Mouse (Mus musculus) layer of hippocampus, adult 11-12 months (tissue): ENCODE measurements around the gene Arhgap35.

Experiments used
- DNase-seq: peaks from one replicate; pipeline ENCODE4 v3.0.0; 2022; ENCODE audit warnings: low spot score

The Arhgap35 gene

GRCm38 (mm10) chr7:16465568-16465967 is 149.2 kb downstream of the Arhgap35 start:
- no peak for DNase-seq

- DNase-seq, result peak; percentile 70
Measured at GRCm38 (mm10) chr7:16465160-16465559, 149.6 kb downstream of the Arhgap35 start.

GRCm38 (mm10) chr7:16463214-16463613 is 151.6 kb downstream of the Arhgap35 start:
- peak; percentile 81 for DNase-seq

- no peak for DNase-seq
Measured at GRCm38 (mm10) chr7:16461705-16462104, 153.1 kb downstream of the Arhgap35 start.

GRCm38 (mm10) chr7:16461151-16461550 is 153.6 kb downstream of the Arhgap35 start:
- no peak for DNase-seq

- DNase-seq, result no peak
Measured at GRCm38 (mm10) chr7:16460566-16460965, 154.2 kb downstream of the Arhgap35 start.

GRCm38 (mm10) chr7:16456289-16456688 is 158.5 kb downstream of the Arhgap35 start:
- DNase-seq, result no peak

GRCm38 (mm10) chr7:16455016-16455415 is 159.8 kb downstream of the Arhgap35 start:
- DNase-seq, result no peak

GRCm38 (mm10) chr7:16453118-16453711 is 161.6 kb downstream of the Arhgap35 start:
- DNase-seq, result peak; percentile 63

- DNase-seq, result peak; percentile 92
Measured at GRCm38 (mm10) chr7:16452587-16453073, 162.2 kb downstream of the Arhgap35 start, which contains the start of gene Tmem160. Tmem160 (plus strand) TSS chr7:16452779.

GRCm38 (mm10) chr7:16451656-16452055 is 163.1 kb downstream of the Arhgap35 start:
- DNase-seq, result no peak
